Mouse (Mus musculus): Measurements from ENCODE around the gene Emc1. TPM values are rescaled to one million over a fixed set of nuclear protein-coding genes. Genes with fewer than 3 reads are reported as not detected.
A peak's percentile ranks its signal among the peaks of the same experiment; 100 is the strongest.
"Not testable (repeated sequence)": the region's sequence is repeated elsewhere in the genome, so short reads cannot be mapped to it uniquely, and the experiment has no call there.

The Emc1 gene
- total RNA-seq, 2 experiments from 2014 or later = 43.0 to 54.6 TPM

DNA sequence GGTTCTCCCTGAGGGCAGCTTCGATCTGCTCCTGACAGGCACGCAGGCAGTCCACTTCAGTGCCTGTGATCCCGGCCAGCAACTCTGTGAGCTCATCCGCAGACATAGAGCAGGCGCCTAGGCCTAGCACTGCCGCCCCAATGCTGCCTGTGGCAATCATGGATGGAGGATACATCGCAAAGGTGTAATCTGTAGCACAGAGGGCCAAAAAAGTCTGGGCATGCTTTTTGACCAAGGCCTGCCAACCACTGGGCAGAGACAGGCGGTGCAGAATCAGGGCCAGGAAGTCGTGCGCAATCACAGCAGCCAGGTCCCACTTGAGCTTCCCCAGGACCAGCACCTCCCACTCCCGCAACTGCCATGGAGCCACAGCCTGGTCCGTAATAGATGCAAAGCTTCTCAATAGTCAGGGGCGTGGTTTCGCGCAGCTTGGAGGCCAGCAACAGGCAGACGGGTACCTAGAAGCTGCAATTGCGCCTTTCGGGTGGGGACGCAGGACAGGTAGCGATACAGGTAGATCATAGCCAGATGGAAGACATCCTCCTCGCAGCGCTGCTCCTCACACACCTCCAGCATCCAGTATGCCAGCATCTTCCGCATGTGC, 6.9 kb upstream of the Emc1 start:
- no peak for DNase-seq
- intact Hi-C loops (cut with DNase I) = no loop called here

DNA sequence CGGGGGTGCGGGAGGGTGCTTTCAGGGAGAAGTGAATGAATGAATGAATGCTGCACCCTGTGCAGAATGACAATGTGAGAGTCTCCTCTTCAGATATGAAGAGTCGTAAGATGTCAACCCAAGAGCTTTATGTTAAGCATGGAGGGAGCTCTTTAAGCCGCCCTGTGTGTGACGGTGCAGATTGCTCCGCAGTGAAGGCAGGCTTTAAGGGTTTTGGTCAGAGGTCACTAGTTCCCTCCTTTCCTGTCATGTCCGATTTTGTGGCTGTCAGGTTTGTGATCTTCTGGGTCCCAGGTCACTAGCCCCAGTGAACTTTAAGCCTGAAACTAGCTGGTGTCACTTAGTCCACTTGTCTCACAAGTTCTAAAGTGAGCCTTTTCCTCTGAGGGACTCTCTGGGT, 445 bp downstream of the Emc1 start:
- intact Hi-C loops (cut with DNase I) = loop anchor here (2.0 kb wide), 1 partner anchor 28 kb away; no protein-coding TSS in a partner anchor
- DNase-seq = no peak

DNA sequence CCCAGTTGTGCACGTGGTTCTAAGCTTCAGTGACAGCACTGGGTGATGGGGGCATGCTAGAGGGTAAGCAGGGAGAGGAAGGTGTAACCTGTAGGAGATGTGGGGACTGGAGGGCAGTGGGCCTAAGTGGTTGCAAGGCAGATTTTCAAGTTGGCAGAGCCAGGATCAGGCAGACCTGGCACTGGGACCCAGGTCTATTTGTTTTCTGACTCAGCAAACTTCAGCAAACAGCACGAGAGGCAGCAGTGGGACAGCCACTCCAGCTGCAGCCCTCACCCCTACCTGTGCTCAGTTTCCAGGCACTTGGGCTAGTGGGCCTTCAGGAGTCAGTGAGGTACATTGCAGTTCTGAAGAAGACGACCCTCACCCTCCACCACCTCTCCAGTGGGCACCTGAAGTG, 4.8 kb downstream of the Emc1 start:
- intact Hi-C loops (cut with DNase I) = no loop called here
- DNase-seq = no peak

DNA sequence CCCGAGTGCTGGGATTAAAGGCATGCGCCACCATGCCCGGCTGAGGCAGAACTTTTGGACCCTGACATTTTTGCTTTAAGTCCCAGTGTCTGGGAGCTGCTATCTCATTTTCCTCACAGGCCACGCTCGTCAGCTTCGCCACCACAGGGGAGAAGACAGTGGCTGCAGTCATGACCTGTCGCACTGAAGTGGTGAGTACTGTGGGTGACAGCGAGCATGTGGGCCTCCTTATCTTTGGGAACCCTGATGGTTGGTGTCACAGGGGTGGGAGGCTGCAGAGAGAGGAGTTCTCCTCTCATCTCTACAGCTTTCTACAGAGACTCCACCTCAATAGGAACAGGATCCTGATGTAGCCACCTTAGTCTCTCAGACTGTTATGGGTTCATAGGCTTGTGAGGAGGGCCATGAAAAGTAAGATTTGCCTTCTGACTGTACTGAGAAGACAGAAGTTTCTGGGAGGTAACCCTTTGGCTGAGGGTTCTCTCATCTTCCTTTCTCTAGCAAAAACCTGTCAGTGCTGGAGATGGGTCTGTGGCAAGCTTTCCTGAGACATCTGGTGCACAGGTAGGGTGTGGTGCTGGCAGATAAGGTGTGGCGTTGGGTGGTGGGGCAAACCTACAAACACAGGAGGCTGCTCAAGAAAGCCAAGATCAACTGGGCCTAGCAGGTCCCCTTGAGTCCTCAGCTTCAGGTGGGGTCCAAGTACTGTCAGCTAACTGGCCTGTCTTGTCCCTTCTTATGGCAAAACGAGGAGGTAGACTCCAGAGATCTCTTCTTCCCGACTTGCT, 8.6 kb downstream of the Emc1 start:
- no peak for DNase-seq
- intact Hi-C loops (cut with DNase I) = no loop called here

DNA sequence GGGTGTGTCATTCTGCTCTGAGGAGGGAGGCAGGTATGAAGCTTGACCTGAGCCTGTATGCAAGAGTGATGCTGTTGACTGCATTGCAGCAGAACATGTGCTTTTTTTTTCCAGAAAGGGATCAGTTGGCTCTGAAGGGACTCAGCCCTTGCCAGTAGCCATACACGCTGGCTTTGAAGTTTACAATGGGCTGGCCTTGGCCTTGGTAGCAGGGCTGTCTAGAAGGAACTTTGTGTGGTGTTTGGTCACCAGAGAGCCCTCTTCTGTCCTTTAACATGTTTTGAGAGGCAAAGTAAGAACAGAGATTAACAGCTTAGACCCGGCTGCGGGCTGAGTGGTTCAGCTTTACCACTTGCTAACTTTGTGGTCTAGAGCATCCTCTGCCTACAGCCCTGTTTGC, 14.9 kb downstream of the Emc1 start:
- intact Hi-C loops (cut with DNase I) = no loop called here
- no peak for DNase-seq

DNA sequence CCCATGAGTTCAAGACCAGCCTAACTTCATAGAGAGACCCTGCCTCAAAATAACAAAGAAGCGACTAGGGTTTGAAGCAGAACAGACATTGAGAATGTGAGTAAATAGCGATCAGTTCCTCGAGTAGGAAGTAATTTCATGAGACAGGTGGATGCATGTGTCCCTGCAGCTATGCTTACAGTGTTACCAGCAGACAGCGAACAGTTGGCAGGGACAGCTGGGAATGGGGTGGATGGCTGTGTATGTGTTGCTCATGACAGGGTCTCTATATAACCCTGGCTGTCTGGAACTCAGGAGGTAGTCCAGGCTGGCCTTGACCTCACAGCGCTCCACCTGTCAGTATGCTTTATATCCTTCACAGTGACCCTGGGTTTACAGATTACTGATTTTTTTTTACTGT, 15.7 kb downstream of the Emc1 start:
- no peak for DNase-seq
- intact Hi-C loops (cut with DNase I) = no loop called here

DNA sequence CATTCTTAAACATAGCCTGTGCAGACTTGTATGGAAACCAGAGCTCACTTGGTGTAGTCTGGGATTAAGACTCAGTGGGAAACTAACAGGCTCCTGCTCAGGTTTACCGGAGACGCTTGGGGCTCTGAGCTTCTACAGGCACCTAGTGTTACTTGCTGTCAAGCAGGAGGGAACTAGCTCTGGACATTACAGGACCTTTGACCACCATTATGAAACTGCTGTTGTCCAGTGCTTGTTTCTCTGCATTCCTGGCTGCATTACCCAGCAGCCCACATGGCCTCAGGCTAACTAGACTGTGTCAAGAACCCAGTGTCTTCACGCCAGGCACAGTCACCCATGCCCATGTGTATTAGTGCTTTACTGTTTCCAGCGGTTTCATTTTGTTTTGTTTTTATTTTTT, 20.7 kb downstream of the Emc1 start:
- DNase-seq = no peak
- intact Hi-C loops (cut with DNase I) = no loop called here

DNA sequence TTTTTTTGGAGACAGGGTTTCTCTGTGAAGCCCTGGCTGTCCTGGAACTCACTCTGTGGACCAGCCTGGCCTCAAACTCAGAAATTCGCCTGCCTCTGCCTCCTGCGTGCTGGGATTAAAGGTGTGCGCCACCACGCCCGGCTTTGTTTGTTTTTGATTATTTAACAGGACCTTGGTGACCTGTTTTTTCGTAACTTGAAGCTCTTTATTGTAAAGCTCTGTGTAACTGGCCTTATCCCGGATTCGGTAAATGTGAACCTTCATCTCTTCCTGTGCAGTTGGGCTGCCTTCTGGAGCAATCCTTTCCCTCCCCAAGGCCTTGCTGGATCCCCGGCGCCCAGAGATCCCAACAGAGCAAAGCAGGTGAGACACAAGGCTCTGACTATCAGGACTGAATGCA, 21.1 kb downstream of the Emc1 start:
- no peak for DNase-seq
- intact Hi-C loops (cut with DNase I) = no loop called here

DNA sequence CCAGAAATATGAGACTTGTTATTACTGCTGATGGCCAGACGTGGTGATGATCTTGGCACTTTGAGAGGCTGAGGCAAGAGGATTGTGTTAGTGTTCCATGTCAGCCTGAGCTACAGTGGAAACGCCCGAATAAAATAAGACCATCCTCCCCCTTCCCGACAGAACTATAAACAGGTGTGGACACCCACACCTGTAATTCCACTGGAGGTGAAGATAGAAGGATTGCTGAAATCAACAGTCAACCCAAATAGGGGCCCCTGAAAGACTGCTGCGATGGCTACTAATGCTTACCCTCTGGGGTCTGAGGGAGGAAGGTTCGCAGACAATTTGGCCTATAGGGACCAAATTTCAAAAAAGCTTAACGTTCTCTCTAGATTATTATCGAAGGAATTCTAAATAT, 27.3 kb downstream of the Emc1 start:
- intact Hi-C loops (cut with DNase I) = loop anchor here (2.0 kb wide), 1 partner anchor 27 kb away; the partner anchor contains the start of genes Emc1, Mrto4 and Ubr4
- DNase-seq = no peak

DNA sequence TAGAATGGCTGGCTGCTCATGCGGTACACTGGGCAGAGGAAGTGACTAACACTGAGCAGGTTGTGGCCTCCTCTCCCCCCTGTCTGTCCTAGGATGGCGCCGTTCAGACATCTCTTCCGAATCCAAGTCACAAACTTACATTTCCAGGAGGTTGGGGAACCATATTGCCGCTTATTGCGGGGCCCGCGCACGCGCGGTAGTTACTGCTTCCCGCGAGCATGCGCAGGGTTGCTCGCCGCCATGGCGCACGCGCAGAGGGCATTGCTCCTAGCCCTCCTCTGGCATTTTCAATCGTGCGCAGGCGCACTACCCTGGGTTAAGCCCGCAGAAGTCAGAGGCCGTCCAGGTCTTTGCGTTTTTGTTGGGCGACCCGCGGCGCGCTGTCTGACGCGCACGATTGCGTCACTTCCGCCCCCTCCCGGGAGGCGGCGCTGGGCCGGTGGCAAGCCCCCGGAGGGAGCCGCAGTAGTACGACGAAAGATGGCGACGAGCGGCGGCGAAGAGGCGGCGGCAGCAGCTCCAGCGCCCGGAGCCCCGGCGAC, 27.9 kb downstream of the Emc1 start:
- DNase-seq = peak; percentile 100
- intact Hi-C loops (cut with DNase I) = loop anchor here (2.0 kb wide), 1 partner anchor 27 kb away; the partner anchor contains the start of genes Emc1, Mrto4 and Ubr4

DNA sequence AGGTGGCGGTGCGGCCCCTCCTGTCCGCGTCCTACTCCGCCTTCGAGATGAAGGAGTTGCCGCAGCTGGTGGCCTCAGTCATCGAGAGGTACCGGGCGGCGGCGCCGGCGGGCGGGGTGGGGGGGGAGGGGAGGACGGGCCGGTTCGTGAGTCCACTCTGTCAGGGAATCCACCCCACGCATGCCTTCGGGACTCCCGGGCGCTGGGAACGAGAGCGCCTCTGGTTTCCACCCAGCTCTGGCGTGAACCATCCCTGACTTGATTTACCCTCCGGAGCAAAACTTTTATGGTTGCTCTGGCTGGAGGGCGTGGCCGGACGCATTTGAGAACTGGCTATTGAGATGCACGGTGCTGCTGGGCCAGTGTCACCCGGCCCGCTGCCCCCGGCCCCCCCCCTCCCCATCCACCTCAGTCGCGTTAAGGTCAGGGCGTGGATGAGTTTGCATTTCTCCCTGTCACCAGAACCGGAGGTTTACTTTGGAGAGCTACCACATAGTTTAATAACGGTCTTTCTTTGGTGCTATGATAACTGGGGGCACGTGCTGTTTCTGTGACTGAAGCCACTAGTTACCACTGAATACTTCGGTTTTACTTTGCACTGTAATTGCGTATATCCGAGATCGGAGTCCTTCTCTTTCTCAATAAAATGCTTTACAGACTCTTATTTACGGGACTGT, 28.5 kb downstream of the Emc1 start:
- intact Hi-C loops (cut with DNase I) = loop anchor here (2.0 kb wide), 1 partner anchor 28 kb away; the partner anchor contains the start of genes Emc1, Mrto4 and Ubr4
- no peak for DNase-seq

DNA sequence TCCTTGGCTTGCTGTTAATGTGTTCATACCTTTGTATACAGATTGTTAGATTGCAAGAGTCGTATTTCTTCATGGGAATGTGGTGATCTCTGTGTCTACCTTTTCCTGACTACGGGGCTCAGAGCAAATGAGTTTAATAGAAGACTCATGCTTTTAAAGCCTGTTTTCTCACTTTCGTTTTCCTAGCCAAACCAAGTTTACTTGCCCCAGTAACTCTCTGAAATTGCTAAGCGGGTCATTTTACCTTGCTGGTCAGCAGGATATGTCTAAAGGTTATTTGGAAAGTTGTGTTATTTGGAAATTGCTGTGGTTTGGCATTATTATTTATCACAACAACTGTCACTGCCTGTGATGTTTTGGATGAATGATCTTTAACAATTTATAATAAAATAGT, 29.1 kb downstream of the Emc1 start:
- intact Hi-C loops (cut with DNase I) = loop anchor here (2.0 kb wide), 1 partner anchor 29 kb away; the partner anchor contains the start of genes Emc1, Mrto4 and Ubr4
- no peak for DNase-seq

DNA sequence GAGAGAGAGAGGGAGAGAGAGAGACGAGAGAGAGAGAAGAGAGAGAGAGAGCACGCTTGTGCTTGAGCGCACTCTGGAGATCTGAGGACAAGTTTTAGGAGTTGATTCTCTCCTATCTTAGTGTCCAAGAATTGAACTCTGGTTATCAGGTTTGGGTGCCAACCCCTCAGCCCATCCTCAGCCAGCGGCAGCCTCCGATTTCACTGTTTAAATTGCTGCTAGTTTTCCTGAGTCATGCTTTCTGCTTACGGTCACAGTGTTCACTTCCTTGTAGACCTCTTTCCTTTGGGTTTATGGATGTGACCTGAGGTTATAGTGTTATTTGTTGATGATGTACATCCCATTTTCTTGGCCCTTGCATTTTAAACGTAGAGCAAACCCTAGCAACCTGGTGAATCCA, 29.8 kb downstream of the Emc1 start:
- no peak for DNase-seq
- intact Hi-C loops (cut with DNase I) = no loop called here

DNA sequence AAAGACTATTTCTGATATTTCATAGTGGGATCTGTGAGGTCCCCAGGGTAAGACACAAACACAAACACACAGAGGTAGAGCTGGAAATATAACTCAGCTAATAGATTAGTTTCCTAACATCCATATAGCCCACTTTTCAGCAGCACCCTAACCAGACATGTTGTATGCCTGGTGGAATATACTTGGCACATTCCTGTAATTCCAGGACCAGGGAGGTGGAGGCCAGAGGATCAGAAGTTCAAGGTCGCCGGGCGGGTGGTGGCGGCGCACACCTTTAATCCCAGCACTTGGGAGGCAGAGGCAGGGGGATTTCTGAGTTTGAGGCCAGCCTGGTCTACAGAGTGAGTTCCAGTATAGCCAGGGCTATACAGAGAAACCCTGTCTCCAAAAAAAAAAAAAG, 33.5 kb downstream of the Emc1 start:
- DNase-seq; intact Hi-C loops (cut with DNase I): not testable (repeated sequence)

DNA sequence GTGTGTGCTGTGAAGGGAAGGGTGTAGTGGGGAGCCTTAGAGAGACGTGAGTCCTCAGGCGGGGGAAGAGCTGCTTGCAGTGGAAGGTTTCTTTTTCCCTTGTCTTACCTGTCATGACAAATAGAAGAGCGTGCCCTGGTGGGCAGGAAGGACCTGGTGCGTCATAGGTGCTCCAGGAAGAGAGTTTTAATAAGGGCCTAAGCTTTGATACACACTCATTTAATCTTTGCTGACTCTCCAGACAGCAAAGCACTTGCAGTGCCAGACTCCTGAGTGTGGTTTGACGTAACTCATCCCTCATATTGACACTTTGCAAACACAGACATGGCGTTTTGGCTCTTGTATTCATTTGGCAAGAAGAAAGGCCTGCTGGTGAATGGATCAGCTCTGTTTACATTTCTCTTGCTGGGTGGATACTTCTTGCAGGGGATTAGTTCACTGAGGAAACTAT, 34.5 kb downstream of the Emc1 start:
- peak in 1 of 2 experiments; percentile 18 for DNase-seq
- intact Hi-C loops (cut with DNase I) = no loop called here

DNA sequence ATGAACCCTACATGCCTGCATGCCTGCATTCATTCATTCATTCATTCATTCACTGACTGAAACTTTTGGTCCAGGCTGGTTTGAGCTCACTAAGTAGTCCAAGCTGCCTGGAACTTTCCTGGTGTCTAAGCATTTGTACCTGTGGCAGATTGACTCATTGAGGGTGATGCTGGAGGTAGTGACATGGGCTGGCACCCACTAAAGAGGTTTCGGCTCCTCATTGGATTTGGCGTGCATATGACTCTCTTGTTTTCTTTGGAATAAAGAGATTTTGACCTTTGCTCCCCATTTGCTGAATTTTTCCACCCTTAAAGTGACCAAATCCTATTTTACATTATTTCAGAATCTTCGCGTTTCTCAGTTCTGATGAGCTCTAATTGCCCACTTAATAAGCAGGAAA, 37.2 kb downstream of the Emc1 start:
- DNase-seq = no peak
- intact Hi-C loops (cut with DNase I) = no loop called here

DNA sequence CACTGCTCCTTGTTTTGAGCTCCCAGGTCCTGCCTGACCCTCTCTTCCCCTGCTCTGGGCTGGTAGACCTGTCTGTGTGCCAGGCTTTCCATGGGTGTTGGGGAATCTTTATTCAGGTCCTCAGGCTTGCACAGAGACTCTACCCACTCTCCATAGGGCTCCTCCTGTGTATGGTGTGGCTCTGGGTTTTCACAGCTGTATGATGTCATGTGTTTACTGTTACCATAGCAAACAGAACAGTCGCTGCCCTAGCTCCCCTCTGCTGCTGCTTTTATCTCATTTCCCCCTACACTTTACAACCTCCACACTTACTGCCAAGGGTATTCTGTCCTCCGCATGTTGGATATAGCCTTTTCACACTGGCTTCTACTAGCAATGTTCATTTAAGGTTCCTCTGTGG, 43.0 kb downstream of the Emc1 start:
- no peak for DNase-seq
- intact Hi-C loops (cut with DNase I) = no loop called here

DNA sequence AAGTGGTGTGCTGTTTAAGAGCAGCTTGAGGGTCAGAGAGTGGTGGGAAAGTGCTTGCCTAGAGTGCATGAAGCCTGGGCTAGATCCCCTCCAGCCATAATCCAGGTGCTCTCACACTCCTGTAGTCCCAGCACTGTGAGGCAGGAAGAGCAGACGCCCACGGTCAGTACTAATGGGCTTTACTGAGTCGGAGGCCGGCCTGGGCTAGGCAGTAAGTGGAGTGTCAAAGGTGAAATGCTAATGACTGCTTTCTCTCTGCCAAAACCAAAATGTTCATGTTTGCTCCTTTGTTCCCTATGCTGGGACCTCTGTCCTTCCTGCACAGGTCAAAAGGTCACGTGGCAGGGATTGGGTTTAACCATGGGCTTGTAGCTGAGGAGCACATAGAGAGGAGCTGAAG, 48.1 kb downstream of the Emc1 start:
- DNase-seq = no peak
- intact Hi-C loops (cut with DNase I) = no loop called here

DNA sequence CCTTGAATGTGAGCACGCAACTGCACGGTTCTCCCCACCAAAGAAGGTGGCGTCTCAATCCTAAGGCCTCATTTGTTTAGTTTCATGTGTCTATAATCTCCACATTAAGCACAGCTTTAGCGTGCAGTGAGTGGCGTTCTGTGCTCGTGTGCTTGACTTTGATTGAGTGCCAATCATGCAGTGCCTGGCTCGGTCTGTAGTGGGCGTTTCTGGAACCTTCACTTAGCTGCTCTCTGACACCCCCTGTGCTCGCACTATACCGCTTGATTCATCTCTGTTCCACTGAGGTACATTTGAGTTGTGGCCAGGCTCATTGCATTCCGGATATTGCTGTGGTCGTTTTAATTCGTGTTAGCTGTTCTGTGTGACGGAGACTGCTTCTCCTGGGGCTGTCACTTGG, 50.8 kb downstream of the Emc1 start:
- intact Hi-C loops (cut with DNase I) = no loop called here
- no peak for DNase-seq

DNA sequence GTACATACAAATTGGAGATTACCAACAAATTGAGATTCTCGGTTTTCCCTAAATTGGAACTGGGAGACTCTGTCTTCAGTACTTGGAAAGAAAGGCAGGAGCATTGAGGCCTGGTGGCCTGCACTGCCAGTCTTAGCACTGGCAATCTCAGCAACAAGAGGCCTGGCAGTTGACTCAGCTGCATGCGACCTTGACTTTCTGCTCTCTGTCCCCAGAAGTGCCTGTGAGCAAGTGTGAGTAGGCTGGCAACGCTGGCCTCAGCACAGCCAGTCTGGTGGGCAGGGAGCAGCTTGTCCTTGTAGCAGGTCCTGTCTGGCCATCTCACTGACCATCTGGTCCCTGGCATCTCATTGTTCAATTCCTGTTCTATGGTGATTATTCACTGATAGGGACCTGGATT, 59.0 kb downstream of the Emc1 start:
- peak; percentile 22 to 24 for DNase-seq
- intact Hi-C loops (cut with DNase I) = no loop called here

DNA sequence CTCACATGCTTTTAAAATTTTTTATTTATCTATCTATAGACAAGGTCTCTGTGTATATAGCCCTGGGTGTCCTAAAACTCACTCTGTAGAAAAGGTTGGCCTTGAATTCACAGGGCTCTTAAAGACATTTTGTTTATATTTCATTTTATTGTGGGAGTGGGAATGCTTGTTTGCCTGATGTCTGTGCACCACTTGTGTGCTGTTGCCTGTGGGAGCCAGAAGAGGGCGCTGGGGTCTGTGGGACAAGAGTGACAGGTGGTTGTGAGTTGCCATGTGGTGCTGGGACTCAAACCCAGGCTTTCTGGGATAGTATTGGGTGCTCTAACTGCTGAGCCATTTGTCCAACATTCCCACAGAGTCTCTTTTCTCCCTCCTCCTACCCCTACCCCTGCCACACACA, 65.5 kb downstream of the Emc1 start:
- no peak for DNase-seq
- intact Hi-C loops (cut with DNase I) = no loop called here

Measured in heart, postnatal 14 days (tissue).